Mouse (Mus musculus): ENCODE measurements around the gene Sult2b1.

Gene Sult2b1

DNA sequence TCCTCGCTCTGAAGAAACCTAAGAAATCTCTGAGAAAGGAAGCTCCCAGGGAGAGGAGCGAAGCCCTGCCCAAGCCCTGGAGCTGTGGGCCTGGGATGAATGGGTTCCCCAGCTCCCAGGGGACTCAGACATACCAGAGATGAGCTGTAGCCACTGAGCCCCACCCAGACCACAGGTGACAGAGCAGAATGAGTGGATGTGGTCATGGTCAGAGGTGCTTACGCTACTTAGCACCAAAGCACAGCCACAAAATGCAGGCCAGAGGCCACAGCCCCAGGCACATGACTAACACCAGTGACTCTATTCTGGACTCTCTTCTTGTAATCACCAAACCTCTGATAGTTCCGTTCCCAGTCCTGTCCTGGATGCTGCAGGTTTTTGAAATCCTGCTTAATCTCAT lies 13.4 kb downstream of the Sult2b1 start:
- no peak for DNase-seq (ENCODE audit: low read depth, low spot score)

DNA sequence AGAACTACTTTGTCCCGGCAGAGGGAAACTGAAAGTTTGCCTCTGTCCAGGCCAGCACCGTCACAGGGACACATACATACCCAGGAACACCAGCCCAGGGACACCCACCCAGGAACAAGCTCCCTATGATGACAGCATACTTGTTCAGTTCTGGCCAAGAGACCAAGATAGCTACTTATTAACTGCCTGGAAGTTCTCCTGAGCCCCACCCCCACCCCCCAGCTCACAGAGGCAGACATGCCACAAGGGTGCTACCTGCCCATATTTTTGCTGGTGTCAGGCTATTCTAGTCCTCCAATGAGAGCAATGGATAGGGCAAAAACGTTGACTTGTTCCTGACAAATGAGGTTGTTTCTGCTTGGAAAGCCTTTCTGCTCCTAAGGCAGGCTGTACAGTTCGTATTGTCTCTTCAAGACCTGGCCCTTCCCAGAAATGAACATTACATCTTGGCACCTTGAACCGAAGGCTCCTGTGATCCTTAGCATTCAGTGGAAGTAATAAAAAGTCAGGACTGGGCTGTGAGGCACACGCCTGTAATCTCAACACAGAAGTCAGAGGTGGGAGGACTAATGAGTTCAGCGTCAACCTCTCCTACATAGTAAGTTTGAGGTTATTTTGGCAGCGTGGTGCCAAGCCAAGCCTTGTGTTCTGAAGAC lies 13.9 kb downstream of the Sult2b1 start:
- DNase-seq (ENCODE audit: low read depth, low spot score) = no peak

DNA sequence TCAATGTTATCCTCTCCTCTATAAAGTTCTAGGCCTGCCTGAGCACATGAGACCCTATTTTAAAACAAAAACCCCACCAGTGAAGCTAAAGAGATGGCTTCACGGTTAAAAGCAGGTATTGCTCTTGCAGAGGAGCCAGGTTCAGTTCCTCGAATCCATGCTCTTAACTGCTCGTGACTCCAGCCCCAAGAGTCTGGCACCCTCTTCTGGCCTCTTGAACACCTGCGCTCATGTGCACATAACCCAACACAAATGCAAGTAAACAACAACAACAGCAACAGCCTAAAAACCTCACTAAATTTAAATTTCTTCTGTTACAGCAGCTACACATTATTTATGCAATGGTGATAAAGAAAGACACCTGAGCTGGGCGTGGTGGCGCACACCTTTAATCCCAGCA lies 17.0 kb downstream of the Sult2b1 start:
- DNase-seq (ENCODE audit: low read depth, low spot score) = no peak

DNA sequence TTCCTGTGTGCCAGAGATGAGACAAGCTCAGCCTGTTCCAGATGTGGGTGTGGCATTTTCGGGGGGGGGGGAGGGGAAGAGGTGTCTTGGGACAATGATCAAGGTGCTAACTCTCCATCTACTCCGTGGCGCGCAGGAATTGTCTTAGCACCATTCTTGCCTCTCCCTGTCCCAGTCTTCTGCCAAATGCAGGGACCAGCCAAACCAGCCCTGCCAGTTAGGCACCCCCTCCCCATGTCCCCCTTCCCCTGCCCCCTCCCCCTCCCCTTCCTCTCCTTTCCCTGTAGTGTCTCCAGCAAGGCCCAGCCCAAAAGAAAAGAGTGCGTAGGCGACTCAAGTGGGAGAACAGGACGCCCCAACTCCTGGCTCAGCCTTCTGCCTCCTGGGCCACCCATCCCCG lies 17.7 kb downstream of the Sult2b1 start:
- no peak for DNase-seq (ENCODE audit: low read depth, low spot score)

DNA sequence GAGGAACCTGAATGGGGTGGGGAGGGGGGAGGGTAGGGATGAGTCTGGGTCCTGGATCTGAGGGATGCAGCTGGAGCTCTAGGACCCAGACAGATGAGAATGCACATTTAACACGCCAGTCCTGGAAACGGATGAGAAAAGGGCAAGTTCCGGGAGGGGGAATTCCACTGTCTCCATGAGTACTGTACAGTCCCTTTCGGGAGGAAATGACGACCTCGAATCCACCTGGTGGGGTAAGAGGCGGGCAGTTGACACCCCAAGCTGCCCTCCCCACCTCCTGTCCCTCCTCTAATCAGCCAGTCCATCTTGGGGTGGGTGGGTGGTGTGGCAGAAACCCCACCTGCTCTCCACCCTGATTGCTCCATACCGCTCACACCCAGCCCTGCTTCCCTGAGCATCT lies 18.5 kb downstream of the Sult2b1 start:
- DNase-seq (ENCODE audit: low read depth, low spot score) = no peak

DNA sequence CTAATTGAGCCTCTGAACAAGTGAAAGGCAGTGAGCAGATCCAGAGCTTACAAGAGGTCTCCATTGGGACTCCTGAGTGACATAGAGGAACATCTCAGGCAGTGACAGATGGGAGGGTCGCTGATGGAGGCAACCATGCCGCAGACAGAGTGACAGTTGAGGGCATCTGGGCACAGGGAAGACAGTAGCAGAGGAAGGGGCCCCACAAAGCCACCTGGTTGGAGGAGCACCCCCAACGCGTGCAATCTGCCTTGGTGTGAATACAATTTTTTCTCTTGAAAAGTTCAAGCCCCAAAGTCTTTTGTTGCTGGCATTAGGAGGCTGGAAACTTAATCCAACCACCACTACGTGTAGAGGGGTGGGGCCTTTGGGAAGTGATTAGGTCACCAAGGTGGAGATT lies 24.3 kb downstream of the Sult2b1 start:
- DNase-seq (ENCODE audit: low read depth, low spot score) = no peak

DNA sequence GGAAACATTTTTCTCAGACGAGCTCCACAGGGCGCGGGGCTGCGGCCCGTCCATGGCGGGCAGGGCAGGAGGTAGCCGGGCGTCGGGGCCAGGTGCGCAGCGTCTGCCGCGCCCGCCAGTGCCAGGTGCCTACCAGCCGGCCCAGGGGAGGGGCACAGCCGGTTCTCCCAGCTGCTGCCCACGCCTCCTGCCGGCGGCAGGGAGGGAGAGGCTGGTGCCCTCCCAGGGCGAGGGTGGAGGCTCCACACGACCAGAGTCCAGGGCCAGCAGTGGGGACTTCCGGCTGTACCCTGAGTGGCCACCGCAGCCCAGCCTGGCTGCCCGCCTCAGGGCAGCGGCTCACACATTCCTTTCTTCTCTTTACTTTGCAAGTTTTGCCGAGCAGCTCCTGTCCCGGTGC lies 25.1 kb downstream of the Sult2b1 start:
- DNase-seq (ENCODE audit: low read depth, low spot score) = no peak

DNA sequence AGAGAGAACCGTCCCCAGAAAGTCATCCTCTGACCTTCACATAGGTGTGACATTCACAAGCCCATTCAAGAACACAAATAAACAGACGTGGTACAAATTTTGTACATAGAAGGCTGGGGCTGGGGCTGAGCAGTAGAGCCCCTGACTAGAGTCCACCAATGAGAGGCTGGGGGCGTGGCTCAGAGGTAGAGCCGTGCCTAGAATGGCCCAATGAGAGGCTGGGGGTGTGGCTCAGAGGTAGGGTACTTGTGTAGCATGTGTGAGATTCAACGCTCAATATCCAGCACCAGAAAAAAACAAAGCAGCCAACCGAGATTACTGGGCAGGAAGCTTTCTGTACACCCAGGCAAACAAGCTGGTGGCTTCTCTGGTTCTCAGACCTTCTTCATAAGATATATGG lies 28.8 kb downstream of the Sult2b1 start:
- peak; percentile 39 for DNase-seq (ENCODE audit: low read depth, low spot score)

DNA sequence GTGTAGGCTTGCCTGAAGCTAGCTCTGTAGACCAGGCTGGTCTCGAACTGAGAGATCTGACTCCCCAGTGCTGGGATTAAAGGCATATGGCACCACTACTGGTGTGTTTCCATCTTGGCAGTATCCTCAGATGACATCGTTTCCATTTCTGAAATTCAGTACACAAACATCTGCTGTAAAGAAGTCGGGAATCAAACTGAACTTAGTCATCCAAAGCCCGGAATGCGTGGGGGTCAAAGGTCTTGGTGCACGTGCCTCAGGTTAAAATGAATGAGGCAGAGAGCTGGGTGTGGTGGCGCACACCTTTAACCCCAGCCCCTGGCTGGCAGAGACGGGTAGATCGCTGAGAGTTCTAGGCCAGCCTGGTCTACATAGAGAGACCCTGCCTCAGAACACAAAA lies 34.3 kb downstream of the Sult2b1 start:
- no peak for DNase-seq (ENCODE audit: low read depth, low spot score)

DNA sequence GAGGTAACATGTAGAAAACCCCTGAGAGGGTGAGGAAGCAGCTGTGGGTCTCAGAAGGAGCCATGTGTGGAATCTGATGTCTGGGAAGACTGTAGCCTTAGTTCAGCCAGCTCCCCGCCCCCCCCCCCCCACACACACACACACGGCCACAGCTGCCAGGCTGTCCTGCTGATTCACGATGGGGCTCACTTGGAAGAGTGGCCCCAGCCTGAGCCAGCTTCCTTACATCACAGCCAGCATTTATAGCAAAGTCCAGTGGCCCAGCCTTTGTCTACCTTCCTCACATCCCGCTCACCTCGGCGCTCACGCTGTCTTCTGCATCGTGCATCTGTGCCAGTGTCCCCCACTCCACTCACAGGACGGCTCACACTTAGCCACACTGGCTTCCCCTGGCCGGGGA lies 35.1 kb downstream of the Sult2b1 start:
- no peak for DNase-seq (ENCODE audit: low read depth, low spot score)

DNA sequence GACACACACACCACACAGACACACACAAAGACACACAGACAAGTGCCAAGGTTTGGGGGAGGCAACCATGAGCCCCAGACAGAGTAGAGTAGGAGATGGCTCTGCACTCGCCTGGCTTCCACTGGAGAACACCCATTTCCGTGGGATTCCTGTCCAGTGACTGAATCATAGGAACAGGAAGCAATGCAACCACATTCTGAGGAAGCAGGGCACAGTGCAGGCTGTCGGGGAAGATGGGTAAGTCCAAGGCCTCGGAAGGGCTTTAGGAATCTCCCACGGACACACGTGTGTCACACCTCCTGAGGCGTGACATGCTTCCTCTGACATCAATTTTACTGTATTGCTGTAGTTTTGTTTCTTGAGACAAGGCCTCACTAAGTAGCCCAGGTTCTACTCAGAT lies 36.4 kb downstream of the Sult2b1 start:
- DNase-seq (ENCODE audit: low read depth, low spot score) = no peak

DNA sequence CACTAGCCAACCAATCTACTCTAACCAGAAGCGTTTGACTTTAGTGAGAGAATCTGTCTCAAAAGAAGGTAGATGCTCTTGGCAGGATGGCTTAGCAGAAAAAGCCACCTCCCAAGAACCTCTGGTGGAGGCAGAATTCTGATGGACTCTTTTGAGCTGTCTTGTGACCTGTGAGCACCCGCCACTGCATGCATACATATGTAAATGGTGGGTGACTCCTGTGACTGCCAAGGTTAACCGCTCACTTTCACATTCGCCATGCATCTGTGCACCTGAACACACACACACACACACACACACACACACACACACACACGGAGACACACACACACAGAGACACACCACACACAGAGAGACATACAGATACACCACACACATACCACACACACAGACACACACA lies 37.0 kb downstream of the Sult2b1 start:
- DNase-seq (ENCODE audit: low read depth, low spot score) = no peak

DNA sequence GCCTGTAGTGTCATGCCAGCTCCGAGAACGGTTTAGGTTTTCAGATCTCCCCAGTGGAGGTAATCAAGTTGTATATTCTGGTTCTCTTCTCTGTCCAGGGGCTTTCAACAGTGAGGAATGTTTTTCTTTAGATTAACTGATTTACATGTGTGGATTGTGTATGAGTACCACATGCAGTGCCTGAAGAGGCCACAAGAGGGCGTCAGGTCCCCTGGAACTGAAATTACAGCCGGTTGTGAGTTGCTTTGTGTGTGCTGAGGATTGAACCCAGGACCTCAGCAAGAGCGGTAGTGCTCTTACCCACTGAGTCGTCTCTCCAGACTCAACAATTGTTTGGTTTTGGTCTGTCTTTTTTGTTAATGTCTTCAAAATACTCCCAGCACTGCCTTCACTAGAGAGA lies 38.0 kb downstream of the Sult2b1 start:
- peak; percentile 60 for DNase-seq (ENCODE audit: low read depth, low spot score)

DNA sequence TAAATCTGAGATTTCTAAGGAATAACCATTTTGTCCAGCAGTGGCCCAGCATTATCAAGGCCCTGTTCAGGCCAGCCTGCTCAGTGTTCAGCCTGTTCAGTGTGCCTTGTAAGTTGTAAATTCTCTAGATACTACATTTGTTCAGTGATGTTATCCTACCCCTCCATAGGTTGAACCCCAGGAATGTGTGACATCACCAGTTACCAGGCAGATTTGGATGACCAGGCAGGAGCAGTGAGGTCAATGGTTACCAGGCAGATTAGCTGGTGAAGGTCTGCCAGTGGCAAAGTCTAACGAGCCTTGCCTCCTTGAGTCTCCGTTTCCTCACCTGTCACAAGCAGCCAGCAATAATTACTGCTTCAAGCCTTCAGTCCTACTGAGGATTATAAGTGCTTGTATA lies 40.1 kb downstream of the Sult2b1 start:
- peak; percentile 69 for DNase-seq (ENCODE audit: low read depth, low spot score)

DNA sequence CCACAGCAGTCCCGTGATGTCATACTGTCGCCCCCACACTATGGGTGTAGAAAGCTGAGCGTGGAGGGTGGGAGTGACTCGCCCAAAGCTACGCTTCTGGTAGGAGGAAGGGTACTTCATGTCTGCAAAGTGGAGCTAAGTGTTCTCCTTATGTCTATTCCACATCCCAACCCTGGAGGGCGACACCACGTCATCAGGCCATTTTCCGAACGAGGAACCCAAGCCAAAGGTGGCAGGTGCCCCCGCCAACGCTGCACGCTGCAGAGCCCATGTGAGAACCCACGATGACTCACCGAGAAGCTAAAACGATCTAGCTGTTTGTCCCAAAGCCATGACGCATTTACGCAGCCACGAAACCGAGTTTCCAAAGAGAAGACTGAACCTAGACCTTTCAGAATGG lies 42.1 kb downstream of the Sult2b1 start:
- DNase-seq (ENCODE audit: low read depth, low spot score) = peak; percentile 48

DNA sequence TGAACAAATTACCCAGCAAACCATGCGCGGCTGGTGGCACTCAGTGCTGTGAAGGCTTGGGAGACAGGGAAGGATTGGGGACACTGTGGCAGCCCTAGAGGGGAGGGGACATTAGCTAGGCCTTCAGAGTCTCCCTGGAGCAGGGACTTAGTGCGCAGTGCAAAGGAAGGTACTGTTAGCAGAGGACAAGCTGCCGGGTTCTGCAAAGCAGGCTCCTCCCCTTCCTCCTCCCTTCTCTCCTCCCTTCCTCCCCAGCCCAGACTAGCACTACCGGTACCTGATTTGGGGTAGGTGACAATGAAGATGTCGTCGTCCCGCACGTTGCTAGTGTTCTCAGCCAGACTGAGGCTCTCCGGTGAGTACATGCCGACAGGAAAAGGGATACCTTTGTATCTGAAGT lies 42.7 kb downstream of the Sult2b1 start:
- DNase-seq (ENCODE audit: low read depth, low spot score) = no peak

DNA sequence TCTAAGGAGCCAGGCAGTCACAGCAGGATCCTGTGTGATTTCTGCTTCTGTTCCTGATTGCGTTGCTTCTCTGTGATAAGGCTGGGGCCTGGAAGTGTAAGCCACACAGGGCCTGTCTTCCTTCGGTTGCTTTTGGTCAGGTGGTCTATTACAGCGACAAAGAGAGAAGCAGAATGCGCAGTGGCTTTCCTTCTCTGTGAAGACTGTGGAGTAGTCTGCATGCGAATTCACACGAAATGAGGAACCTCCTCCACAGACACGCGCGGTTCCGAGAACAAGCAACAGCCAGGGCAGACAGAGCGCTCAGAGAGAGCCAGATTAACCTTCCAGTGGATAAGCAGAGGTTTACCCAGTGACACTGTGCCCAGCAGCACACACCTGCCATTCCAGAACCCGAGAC lies 43.2 kb downstream of the Sult2b1 start:
- no peak for DNase-seq (ENCODE audit: low read depth, low spot score)

DNA sequence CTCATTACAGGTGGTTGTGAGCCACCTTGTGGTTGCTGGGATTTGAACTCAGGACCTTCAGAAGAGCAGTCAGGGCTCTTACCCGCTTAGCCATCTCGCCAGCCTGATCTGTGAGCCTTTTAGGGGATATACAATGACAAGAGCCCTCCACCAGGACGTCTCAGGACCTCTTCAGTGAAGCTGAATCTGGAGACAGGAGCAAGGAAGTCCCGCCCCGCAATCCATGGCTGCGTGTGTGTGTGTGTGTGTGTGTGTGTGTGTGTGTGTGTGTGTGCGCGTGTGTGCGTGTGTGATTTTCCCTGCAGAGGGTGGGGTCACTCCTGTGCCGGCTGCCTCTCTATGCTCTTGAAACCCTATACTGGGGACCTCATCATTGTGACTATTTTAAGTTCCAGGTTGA lies 44.6 kb downstream of the Sult2b1 start:
- no peak for DNase-seq (ENCODE audit: low read depth, low spot score)

DNA sequence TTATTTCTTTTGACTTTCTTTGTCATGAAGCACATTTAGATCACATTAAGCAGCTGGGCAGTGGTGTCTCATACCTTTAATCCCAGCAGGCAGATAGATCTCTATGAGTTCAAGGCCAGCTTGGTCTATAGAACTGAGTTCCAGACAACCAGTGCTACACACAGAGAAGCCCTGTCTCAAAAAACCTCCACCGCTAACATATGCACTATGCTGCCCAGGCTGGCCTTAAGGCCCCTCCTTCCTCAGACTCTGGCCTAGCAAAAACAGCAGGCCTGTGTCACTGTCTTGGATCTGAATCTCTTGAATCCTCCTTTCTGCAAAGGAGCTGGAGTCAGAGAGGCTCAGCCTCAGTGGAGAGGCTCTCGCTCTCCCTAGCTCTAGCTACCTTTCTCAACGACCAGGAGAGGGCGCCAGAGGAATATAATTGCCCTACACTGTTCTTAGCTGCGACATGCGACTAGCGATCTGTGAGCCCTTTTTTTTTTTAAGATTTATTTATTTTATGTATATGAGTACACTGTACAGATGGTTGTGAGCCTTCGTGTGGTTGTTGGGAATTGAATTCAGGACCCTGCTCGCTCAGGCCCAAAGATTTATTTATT lies 45.2 kb downstream of the Sult2b1 start:
- DNase-seq (ENCODE audit: low read depth, low spot score) = peak; percentile 56

DNA sequence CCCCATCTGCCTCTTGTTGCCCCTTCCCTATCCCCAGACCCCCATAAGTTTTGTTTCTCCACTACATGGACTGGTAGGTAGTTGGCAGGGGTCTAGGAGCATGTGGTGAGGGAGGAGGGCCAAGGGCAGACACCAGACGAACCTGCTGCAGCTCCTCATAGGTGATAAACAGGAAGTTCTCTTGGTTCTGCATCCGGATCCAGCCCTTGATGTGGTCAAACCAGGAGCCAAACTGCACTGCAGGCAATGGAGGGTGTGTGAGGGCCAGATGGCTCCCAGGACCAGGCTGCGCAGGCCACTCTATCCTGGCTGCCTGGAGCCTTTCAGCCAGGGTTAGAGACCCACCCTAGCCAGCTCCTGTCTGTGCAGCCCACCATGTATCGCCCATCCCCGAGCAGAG lies 51.0 kb downstream of the Sult2b1 start:
- DNase-seq (ENCODE audit: low read depth, low spot score) = no peak

DNA sequence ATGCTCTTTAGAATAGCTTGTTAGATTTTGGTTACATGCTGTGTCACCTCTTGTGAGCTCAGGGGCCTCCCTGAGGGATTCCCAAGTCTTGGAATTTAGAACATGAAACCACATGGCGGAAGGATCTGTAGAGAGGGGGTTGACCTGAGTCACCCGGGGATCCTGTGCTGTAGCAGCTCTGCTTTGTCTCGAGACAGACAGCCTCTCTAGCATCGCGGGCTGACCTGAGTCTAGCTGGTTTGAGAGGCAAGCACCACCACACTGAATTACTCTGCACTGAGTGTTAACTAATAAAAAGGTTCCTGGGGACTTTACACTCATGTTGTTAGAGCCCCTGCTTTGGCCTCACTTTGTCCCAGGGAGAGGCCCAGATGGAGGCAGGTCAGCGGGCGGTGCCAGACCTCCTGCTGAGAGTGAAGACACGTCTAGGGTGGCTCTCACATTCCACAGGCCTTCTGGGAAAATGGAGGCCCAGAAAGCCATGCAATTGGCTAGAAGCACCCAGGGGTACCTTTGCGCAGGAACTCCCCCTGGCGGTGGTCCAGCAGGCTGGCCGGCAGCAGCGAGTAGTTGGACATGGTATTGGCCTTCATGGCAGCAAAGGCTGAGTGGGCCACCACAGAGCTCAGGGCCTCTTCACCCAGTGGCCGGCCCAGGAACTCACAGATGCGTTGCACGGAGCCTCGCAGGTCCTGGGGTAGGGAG lies 53.6 kb downstream of the Sult2b1 start:
- peak; percentile 85 for DNase-seq (ENCODE audit: low read depth, low spot score)

DNA sequence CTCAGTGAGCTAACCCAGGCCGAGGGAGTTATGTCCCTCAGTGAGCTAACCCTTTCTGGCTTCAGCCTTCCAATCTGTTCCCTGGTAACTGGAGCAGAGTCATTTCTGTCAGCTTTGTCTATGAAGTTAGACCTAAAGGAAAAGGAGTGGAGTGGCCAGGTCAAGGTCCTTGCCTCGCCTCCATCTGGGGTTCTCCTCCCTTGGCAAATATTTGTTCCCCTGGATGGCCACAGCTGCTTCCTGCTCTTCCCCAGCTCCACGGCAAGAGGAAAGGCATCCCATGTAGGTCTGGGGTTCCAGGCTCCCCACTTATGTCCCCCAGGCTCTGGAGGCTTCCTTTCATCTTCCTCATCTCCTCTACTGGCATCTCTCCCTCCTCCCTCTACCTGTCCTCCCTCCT lies 56.8 kb downstream of the Sult2b1 start:
- DNase-seq (ENCODE audit: low read depth, low spot score) = no peak

DNA sequence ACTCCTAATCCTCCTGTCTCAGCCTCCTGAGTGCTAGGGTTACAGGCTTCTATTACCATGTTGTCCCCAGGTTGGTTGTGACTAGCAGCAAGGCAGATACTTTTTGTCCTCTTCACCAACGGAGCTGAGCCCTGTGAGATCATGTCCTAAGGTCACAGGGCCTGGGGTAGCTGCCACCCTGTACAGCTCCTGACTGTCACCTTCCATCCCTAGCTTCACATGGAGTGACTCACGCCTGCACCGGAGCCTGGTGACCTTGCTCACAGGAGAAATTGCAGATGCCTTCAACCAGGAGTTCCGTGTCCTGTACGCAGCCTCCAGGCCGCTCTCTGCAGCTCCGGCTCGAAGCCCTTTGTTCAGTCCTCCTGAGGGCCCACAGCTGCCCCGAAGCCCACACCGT lies 58.0 kb downstream of the Sult2b1 start:
- no peak for DNase-seq (ENCODE audit: low read depth, low spot score)
